Mouse (Mus musculus): ENCODE results near the gene Cd22. TPM values are rescaled to one million over a fixed set of nuclear protein-coding genes. Genes with fewer than 3 reads are reported as not detected.

Cd22 gene
- total RNA-seq, 2 experiments from 2014 or later, result 0.46 to 1.7 TPM

DNA sequence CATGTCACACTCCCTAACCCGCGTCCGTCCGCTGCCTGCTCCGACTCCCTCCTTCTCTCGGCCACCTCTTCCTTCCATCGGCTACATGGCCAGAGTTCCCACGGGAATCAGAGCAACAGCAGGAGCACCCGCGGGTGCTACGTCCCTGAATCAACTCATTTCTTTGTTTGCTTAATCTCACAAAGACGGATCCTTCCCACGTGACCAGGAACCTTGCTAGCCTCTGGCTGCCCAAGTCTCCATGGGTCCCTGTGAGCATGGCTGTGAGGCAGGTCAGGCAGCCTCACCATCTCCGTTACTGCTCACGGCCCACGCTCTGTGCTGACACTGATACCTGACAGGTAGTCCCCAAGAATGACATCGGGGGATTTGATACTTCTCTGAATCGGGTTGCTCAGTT lies 56.5 kb downstream of the Cd22 start, which contains the start of gene Ffar2:
Ffar2 (minus strand) TSS at position 101 of the 400 bp plus-strand sequence.
- no peak for DNase-seq
- intact Hi-C loops (cut with DNase I), result no loop called here

DNA sequence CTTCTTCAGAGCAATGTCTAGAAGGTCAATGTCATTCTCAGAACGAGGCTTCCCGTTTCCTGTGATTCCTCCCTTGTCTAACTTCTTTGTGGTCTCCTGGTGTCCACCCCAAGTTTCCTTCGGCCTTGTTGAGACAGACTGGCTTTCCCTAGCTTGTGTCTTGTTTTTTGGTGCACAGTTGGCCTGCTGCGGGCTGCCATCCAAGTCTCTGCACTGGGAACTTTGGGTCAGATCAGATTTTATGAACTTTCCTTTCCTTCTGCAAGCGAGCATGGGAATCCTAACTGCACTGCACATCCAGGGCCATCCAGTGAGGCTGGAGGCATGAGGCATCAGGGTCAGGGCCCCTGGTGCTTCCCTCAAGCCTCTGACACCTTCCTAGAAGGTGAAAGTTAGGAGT lies 58.6 kb downstream of the Cd22 start:
- DNase-seq, result no peak
- intact Hi-C loops (cut with DNase I), result no loop called here

DNA sequence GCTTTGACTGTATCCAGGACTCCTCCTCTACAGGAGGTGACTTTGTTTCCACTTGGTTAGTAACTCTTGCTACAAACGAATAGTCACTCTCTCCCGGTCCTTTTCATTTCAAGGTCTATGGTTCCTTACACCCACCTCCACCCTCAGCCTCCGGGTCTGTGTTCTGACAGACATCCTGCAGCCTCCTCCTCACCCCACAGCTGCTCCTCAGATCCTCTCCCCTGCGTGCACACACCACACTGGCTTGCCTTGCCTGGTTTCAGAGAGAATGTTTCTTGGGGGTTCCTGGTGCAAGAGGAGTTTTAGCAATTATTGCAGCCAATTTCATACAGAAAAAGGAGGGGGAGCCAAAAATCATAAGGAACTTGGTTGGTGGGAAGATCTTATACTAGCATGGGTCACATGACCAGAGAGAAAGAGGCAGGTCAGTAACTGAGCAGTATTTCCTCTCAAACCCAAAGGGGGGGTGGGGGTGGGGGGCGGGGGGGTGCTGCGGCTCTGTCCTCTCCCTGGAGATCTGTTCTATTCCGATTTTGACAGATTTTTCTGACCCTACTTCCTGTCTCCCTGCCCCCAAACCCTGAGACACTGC lies 59.2 kb downstream of the Cd22 start:
- DNase-seq, result no peak
- intact Hi-C loops (cut with DNase I), result no loop called here

DNA sequence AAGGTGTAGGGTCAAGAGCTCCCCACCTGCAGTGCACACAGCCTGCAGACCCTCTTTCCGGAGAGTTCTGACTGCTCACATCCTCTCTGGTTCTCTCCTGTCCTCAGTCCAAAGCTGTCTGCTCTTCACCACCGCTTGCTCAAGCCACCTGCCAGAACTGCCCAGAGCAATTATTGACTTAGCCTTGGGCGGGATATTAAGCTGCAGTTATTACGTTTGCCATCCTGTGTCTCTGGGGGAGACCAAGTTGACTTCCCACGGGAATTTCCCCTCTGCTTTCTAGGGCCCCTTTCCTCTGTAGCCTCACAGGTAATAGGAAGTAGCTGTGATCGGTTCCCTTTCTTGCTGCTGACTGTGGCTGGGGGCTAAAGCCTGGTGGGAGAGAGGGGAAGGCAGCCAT lies 60.0 kb downstream of the Cd22 start:
- no peak for DNase-seq
- intact Hi-C loops (cut with DNase I), result no loop called here

Other genes starting within 250 kb of the Cd22 start
- gene Etv2, start 244.5 kb downstream of the Cd22 start, total RNA-seq (2021), result not detected
- gene Rbm42, start 230.0 kb downstream of the Cd22 start, total RNA-seq (2021), result 10 to 100 TPM; 51.9 to 54.5 TPM
- 1 to 10 TPM; 6.0 to 6.4 TPM for gene Haus5, start 215.3 kb downstream of the Cd22 start, total RNA-seq (2021)
- gene Pmis2, start 208.7 kb downstream of the Cd22 start, total RNA-seq (2021), result under 1 TPM in 1 of 2 experiments, not detected in 1; 0.49 TPM
- gene 2200002J24Rik, start 181.4 kb downstream of the Cd22 start, total RNA-seq (2021), result not detected
- gene Atp4a, start 168.1 kb downstream of the Cd22 start, total RNA-seq (2021), result under 1 TPM in 1 of 2 experiments, not detected in 1; 0.14 TPM
- gene Tmem147, start 150.8 kb downstream of the Cd22 start, total RNA-seq (2021), result 100 to 1,000 TPM; 236 to 272 TPM
- gene Gapdhs, start 136.7 kb downstream of the Cd22 start, total RNA-seq (2021), result not detected
- gene Sbsn, start 128.9 kb downstream of the Cd22 start, total RNA-seq (2021), result 1 to 10 TPM; 1.7 to 2.9 TPM
- gene Dmkn, start 116.6 kb downstream of the Cd22 start, total RNA-seq (2021), result 1 to 10 TPM in 1 of 2 experiments, under 1 TPM in 1; 0.73 to 3.4 TPM
- gene Krtdap, start 92.4 kb downstream of the Cd22 start, total RNA-seq (2021), result not detected
- under 1 TPM in 1 of 2 experiments, not detected in 1; 0.14 TPM for gene Ffar2, start 56.6 kb downstream of the Cd22 start, total RNA-seq (2021)
- gene Ffar3, start 24.2 kb downstream of the Cd22 start, total RNA-seq (2021), result not detected
- gene Ffar1, start 18.8 kb downstream of the Cd22 start, total RNA-seq (2021), result not detected
- not detected for gene Mag, start 34.5 kb upstream of the Cd22 start, total RNA-seq (2021)
- gene Hamp2, start 44.3 kb upstream of the Cd22 start, total RNA-seq (2021), result 1 to 10 TPM; 2.9 to 4.6 TPM
- 10 to 100 TPM; 20.2 to 36.3 TPM for gene Hamp, start 63.7 kb upstream of the Cd22 start, total RNA-seq (2021)
- gene Usf2, start 76.5 kb upstream of the Cd22 start, total RNA-seq (2021), result 100 to 1,000 TPM; 107 to 112 TPM
- 1 to 10 TPM; 3.7 to 5.1 TPM for gene Lsr, start 93.1 kb upstream of the Cd22 start, total RNA-seq (2021)
- gene Fam187b, start 93.4 kb upstream of the Cd22 start, total RNA-seq (2021), result under 1 TPM in 1 of 2 experiments, not detected in 1; 0.17 TPM
- gene Fxyd5, start 162.1 kb upstream of the Cd22 start, total RNA-seq (2021), result 10 to 100 TPM; 29.3 to 30.8 TPM
- gene Fxyd7, start 171.1 kb upstream of the Cd22 start, total RNA-seq (2021), result 1 to 10 TPM in 1 of 2 experiments, under 1 TPM in 1; 0.41 to 1.1 TPM
- gene Fxyd1, start 176.9 kb upstream of the Cd22 start, total RNA-seq (2021), result 100 to 1,000 TPM; 863 to 996 TPM
- 1 to 10 TPM; 3.6 to 5.2 TPM for gene Lgi4, start 179.0 kb upstream of the Cd22 start, total RNA-seq (2021)
- gene Fxyd3, start 196.4 kb upstream of the Cd22 start, total RNA-seq (2021), result 1 to 10 TPM; 1.1 to 2.3 TPM
- gene Hpn, start 234.9 kb upstream of the Cd22 start, total RNA-seq (2021), result 1 to 10 TPM; 1.9 to 3.9 TPM
- gene Scn1b, start 246.7 kb upstream of the Cd22 start, total RNA-seq (2021), result 10 to 100 TPM; 29.2 to 29.5 TPM

Data from heart, postnatal 36 days (tissue).